Mouse (Mus musculus): Measurements from ENCODE around the gene Pdia6. TPM values are rescaled to one million over a fixed set of nuclear protein-coding genes. Genes with fewer than 3 reads are reported as not detected.

Gene Pdia6
- total RNA-seq, 2 experiments from 2014 or later = 187 to 196 TPM

- DNase-seq = no peak
- intact Hi-C loops (cut with DNase I) = no loop called here
Measured at GRCm38 (mm10) chr12:17333459-17333858, 67.1 kb downstream of the Pdia6 start.

Other genes with a start within 250 kb of the Pdia6 start
- gene Kcnf1, start 89.7 kb upstream of the Pdia6 start, total RNA-seq (2021) = 10 to 100 TPM; 35.1 to 36.1 TPM
- gene Atp6v1c2, start 62.8 kb downstream of the Pdia6 start, total RNA-seq (2021) = 1 to 10 TPM; 1.6 to 2.5 TPM
- gene Nol10, start 81.9 kb downstream of the Pdia6 start, total RNA-seq (2021) = 10 to 100 TPM; 21.1 to 21.5 TPM

Measured in left cerebral cortex, postnatal 4 days (tissue).